Mouse (Mus musculus) kidney, embryonic 14.5 days (tissue): ENCODE data around the gene Atg101. TPM values are rescaled to one million over a fixed set of nuclear protein-coding genes. Genes with fewer than 3 reads are reported as not detected.
A peak's percentile ranks its signal among the peaks of the same experiment; 100 is the strongest.
"Not testable (repeated sequence)": the region's sequence is repeated elsewhere in the genome, so short reads cannot be mapped to it uniquely, and the experiment has no call there.

Source experiments
- ATAC-seq: fragments of 200-750 bp; cut with Nextera tagmentation; 2 replicates; pipeline ENCODE4 v1.8.0; 2017; ENCODE audit warnings: moderate number of reproducible peaks, mild to moderate bottlenecking, moderate TSS enrichment, moderate library complexity; ENCODE audit not compliant: low FRiP score, low TSS enrichment
- H3K27ac ChIP-seq: fragments of 300-500 bp; sonication (generic); 2 replicates; pipeline ENCODE4 v1.5.1; 2014; ENCODE audit warnings: low read depth, mild to moderate bottlenecking, low read length, moderate library complexity, mixed read lengths
- H3K27me3 ChIP-seq: fragments of 300-500 bp; sonication (generic); 2 replicates; pipeline ENCODE4 v1.6.1; 2014; ENCODE audit warnings: mild to moderate bottlenecking, low read length; ENCODE audit not compliant: control insufficient read depth, insufficient read depth
- H3K36me3 ChIP-seq: fragments of 300-500 bp; sonication (generic); 2 replicates; pipeline ENCODE4 v1.6.1; 2014; ENCODE audit warnings: low read length, mixed read lengths; ENCODE audit not compliant: control insufficient read depth, insufficient read depth
- H3K4me1 ChIP-seq: fragments of 300-500 bp; sonication (generic); 2 replicates; pipeline ENCODE4 v1.6.1; 2014; ENCODE audit warnings: low read length, mixed read lengths; ENCODE audit not compliant: control insufficient read depth, insufficient read depth
- H3K4me2 ChIP-seq: fragments of 300-500 bp; sonication (generic); replicated peaks from 2 replicates; pipeline ENCODE4 v1.6.1; 2014; ENCODE audit warnings: low read depth, mild to moderate bottlenecking, low read length
- H3K4me3 ChIP-seq: fragments of 300-500 bp; sonication (generic); 2 replicates; pipeline ENCODE4 v1.5.1; 2014; ENCODE audit warnings: mild to moderate bottlenecking, low read length
- H3K9ac ChIP-seq: fragments of 300-500 bp; sonication (generic); 2 replicates; pipeline ENCODE4 v1.6.1; 2014; ENCODE audit warnings: low read depth, mild to moderate bottlenecking, low read length, moderate library complexity
- H3K9me3 ChIP-seq: fragments of 300-500 bp; sonication (generic); 2 replicates; pipeline ENCODE4 v1.6.1; 2016; ENCODE audit warnings: low read length; ENCODE audit not compliant: control insufficient read depth
- WGBS: fragments of 180-500 bp; shearing (Covaris S2); extraction: QIAGEN DNeasy Blood & Tissue Kit; methylation state at CpG from one replicate; pipeline ENCODE4 v1.1.7; 2014; 5-methylcytosine and 5-hydroxymethylcytosine counted together
- polyA plus RNA-seq: library from polyadenylated mRNA; unstranded; fragments of >200 nt; fragmentation: Nextera tagmentation; extraction: Ambion mirVana; gene quantifications from 2 replicates; pipeline ENCODE4 v1.2.1, GENCODE M21; 2014

The Atg101 gene
- polyA plus RNA-seq, 1 experiment from 2014 or later, result 71.8 TPM

DNA sequence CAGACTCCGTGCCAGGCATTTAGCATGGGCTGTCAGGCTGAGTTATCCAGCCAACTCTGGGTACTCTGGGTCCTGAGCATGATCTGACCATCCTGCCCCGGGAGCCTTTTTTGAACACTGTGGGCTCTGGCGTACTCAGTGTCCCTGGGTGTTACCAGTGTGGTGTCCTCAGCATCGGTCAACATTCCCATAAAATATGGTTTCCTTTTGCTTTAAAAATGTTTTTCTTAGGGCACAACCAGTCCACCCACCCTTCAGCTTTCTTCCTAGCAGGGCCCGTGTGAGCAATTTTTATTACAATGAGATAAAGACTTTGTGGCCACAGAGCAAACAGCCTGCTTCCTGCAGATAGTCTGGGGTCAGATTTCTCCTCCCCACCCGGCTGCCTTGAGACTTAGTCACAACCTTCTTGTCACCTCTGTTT, 36.6 kb downstream of the Atg101 start:
- 0 out of 2 replicates have a peak overlapping the region, but pooled peaks have one; percentile 9 for H3K27ac ChIP-seq
- 29% methylated on average over 6 of the region's 6 CpGs for WGBS
- no peaks in the 10 kb centered on the region for H3K27me3 ChIP-seq
- no peak overlapping the region for H3K9ac ChIP-seq
- no peaks in the 10 kb centered on the region for H3K9me3 ChIP-seq
- no peaks in the 10 kb centered on the region for H3K36me3 ChIP-seq
- no peak for ATAC-seq
- peaks cover 14% of the 10 kb centered on the region for H3K4me1 ChIP-seq
- H3K4me3 ChIP-seq, result no peak overlapping the region
- H3K4me2 ChIP-seq, result no peak overlapping the region

DNA sequence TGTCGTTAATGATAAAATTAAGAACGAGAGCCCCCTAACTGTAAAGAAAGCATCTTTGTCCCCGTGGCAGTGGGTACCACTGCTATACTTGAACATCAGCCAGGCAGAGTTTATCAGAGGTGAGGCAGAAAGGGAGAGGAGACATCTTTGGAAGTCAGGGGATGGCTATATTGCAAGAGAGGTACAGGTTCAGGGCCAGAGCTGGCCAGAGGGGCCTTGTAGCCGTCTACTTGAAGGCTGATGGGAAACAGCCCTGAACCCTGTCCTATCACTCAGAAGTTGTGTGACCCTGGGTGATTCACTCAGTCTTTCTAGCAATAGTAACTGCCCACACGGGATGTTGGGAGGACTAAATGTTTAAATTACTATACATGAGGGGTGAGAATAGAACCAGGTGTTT, 37.1 kb downstream of the Atg101 start:
- no peaks in the 10 kb centered on the region for H3K27me3 ChIP-seq
- H3K9me3 ChIP-seq, result no peaks in the 10 kb centered on the region
- H3K4me1 ChIP-seq, result peaks cover 14% of the 10 kb centered on the region
- H3K27ac ChIP-seq, result 0 out of 2 replicates have a peak overlapping the region, but pooled peaks have one; percentile 9
- no peaks in the 10 kb centered on the region for H3K36me3 ChIP-seq
- no peak overlapping the region for H3K9ac ChIP-seq
- WGBS, result 39% methylated on average over 5 of the region's 5 CpGs
- no peak overlapping the region for H3K4me3 ChIP-seq
- no peak overlapping the region for H3K4me2 ChIP-seq
- no peak for ATAC-seq

DNA sequence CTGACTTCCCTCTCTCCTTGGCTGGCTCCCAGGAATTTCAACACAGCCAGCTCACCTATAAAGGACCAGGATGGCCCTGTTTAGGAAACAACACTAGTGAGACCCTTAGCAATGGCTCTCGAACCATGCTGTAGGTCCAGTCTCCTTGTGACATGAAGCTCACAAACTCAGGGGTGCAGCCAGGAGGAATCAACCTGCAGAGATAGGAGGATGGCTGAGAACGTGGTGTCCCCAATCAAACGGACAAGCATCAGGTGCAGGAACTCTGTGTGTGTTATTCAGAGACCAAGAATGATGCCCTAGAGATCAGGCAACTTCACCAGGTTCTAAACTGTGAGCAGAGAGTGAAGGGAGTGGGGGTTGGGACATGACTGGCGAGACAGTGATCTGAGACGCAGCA, 38.0 kb downstream of the Atg101 start:
- Histone ChIP-seq H3K9ac (no peak overlapping the region), H3K27ac (no peak overlapping the region), H3K4me3 (no peak overlapping the region), H3K9me3 (no peaks in the 10 kb centered on the region), H3K4me1 (peaks cover 11% of the 10 kb centered on the region), H3K4me2 (no peak overlapping the region), H3K27me3 (no peaks in the 10 kb centered on the region), H3K36me3 (no peaks in the 10 kb centered on the region)
- whole genome bisulfite sequencing, result 77% methylated on average over 5 of the region's 5 CpGs
- no peak for ATAC-seq

DNA sequence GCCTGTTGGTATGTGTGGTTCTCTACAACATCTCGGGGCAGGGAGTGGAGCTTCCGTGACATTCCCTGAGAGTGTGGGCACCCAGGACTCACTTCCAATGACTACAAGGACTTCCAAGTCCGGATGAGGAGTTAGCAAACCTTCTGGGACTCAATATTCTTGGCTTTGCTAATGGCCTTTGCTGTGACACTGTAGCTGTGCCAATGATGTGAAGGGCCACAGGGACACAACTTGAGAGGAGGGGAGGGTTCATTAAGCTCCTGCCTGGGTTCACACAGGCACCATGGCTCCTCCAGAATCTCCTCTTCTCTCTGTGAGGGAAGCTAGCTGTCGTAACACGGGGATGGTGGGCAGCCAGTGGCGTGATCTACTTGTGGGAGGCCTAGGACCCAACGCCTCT, 38.6 kb downstream of the Atg101 start:
- Histone ChIP-seq H3K4me3 (no peak overlapping the region), H3K4me2 (no peak overlapping the region), H3K9me3 (no peaks in the 10 kb centered on the region), H3K9ac (no peak overlapping the region), H3K36me3 (no peaks in the 10 kb centered on the region), H3K4me1 (peaks cover 11% of the 10 kb centered on the region), H3K27ac (no peak overlapping the region), H3K27me3 (no peaks in the 10 kb centered on the region)
- 93% methylated on average over 7 of the region's 7 CpGs for WGBS
- no peak for ATAC-seq

DNA sequence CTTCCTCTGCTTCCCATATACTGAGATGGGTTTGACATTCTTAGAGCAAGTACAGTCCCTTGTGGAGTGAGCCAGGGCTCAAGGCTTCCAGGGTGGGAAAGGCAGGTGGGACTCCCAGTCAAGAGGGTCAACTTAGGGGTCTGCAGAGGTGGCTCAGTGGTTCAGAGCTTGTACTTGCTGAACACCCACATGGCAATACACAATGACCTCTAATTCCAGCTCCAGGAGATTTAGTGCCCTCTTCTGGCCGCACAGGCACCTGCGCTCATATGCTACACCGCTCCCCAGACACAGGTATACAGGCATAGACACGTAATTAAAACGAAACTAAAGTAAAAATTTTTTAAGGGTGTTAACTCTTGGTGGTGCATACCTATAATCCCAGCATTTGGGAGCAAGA, 39.4 kb downstream of the Atg101 start:
- H3K4me3 ChIP-seq, result no peak overlapping the region
- H3K9ac ChIP-seq, result no peak overlapping the region
- H3K27me3 ChIP-seq, result no peaks in the 10 kb centered on the region
- WGBS, result 95% methylated on average over 5 of the region's 5 CpGs
- H3K9me3 ChIP-seq, result no peaks in the 10 kb centered on the region
- no peak overlapping the region for H3K27ac ChIP-seq
- no peak for ATAC-seq
- H3K4me2 ChIP-seq, result no peak overlapping the region
- peaks cover 9% of the 10 kb centered on the region for H3K4me1 ChIP-seq
- H3K36me3 ChIP-seq, result no peaks in the 10 kb centered on the region

DNA sequence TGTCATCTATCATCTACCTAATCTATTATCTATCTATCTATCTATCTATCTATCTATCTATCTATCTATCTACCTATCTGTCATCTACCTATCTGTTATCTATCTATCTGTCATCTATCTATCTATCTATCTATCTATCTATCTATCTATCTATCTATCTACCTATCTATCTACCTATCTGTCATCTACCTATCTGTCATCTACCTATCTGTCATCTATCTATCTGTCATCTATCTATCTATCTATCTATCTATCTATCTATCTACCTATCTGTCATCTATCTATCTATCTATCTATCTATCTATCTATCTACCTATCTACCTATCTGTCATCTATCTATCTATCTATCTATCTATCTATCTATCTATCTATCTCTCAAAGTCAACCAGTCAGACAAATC, 40.3 kb downstream of the Atg101 start:
- not testable (repeated sequence) for ATAC-seq, H3K4me2 ChIP-seq, H3K9me3 ChIP-seq, H3K36me3 ChIP-seq, H3K9ac ChIP-seq, H3K27ac ChIP-seq, H3K27me3 ChIP-seq, H3K4me1 ChIP-seq, H3K4me3 ChIP-seq

DNA sequence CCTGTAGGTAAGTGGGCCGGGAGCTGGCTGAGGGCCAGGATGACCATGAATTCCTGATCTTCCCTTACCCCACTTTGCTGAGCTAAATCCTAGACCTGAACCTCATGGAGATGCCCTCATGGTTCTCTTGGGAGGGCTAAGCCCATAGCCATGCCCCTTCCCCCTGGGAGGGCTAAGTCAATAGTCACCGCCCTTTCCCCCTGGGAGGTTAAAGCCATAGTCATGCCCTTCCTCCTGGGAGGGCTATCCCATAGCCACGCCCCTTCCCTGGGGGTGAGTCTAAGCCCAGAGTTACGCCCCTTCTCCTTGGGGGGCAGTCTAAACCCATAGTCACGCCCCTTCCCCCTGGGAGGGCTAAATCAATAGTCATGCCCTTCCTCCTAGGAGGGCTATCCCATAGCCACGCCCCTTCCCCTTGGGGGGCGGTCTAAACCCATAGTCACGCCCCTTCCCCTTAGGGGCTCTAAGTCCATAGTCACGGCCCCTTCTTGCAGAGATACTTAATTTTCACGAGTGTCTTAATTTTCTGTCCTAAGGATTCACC, 42.0 kb downstream of the Atg101 start:
- WGBS, result 43% methylated on average over 10 of the region's 10 CpGs
- no peaks in the 10 kb centered on the region for H3K27me3 ChIP-seq
- no peak overlapping the region for H3K4me3 ChIP-seq
- no peaks in the 10 kb centered on the region; the same call in none of the 2 replicates for H3K4me1 ChIP-seq
- H3K4me2 ChIP-seq, result no peak overlapping the region
- H3K27ac ChIP-seq, result no peak overlapping the region
- H3K9ac ChIP-seq, result no peak overlapping the region
- H3K36me3 ChIP-seq, result no peaks in the 10 kb centered on the region
- no peak for ATAC-seq
- no peaks in the 10 kb centered on the region for H3K9me3 ChIP-seq

DNA sequence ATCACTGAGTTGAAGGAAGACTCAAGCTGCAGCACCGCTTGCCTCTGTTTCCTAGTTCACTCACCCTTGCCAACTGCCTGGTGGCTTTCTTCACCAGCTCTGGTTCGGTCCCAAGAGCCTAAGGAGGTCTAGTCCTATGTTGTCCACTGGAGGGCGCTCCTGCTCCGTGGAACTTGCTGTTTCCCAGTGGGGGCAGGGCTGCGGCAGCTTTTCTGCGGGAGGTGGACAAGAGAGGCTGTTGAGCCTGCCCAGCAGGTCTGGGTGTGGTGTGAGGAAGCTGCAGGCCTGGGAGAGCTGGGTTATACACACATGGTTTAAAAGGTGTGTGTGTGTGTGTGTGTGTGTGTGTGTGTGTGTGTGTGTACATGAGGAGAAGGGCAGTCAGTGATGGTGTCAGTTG, 43.2 kb downstream of the Atg101 start:
- WGBS, result 6% methylated on average over 6 of the region's 6 CpGs
- Histone ChIP-seq H3K9me3 (no peaks in the 10 kb centered on the region), H3K36me3 (no peaks in the 10 kb centered on the region), H3K4me3 (no peak overlapping the region), H3K27me3 (no peaks in the 10 kb centered on the region), H3K4me2 (no peak overlapping the region), H3K9ac (no peak overlapping the region), H3K27ac (no peak overlapping the region), H3K4me1 (no peaks in the 10 kb centered on the region)
- 0 out of 2 replicates have a peak, but pooled peaks have one; percentile 17 for ATAC-seq

DNA sequence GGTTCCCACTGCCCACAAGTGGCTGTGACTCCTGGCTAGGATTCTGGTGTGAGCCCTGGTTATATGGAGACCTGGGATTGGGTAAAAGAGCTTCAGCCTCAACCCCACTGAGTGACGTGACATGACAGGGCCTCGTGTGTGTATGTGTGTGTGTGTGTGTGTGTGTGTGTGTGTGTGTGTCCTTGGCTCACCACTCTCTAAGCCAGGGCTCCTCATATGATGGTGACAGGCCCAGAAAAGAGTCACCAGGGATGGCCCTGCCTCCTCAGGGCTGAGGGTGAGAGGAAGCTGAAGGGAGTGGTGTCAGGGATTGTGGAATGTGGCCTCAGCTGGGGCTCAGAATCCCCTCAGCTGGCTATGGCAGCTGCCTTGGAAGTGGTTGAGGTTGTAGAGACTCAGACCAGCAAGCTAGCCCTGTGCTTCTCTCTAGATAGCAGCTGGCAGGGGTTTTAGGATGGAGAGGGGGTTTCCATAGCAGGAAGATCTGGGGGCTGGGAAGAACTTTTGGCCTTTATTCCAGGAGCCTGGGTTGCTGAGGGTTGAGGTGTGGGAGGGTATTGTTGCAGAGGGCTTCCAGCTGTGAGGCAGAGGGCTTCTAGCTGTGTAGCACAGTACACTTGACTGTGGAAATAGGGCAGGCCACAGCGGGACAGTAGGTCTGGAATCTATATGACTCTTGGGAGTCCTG, 44.9 kb downstream of the Atg101 start:
- peak overlapping the region; percentile 37; the same call in 1 of the 2 replicates for H3K27ac ChIP-seq
- no peaks in the 10 kb centered on the region for H3K36me3 ChIP-seq
- no peak overlapping the region for H3K9ac ChIP-seq
- H3K27me3 ChIP-seq, result no peaks in the 10 kb centered on the region
- H3K4me1 ChIP-seq, result no peaks in the 10 kb centered on the region
- 60% methylated on average over 3 of the region's 3 CpGs for WGBS
- H3K4me2 ChIP-seq, result no peak overlapping the region
- H3K9me3 ChIP-seq, result no peaks in the 10 kb centered on the region
- H3K4me3 ChIP-seq, result no peak overlapping the region
- no peak for ATAC-seq
